Mouse (Mus musculus): Measurements from ENCODE around the gene Entpd1.

DNA sequence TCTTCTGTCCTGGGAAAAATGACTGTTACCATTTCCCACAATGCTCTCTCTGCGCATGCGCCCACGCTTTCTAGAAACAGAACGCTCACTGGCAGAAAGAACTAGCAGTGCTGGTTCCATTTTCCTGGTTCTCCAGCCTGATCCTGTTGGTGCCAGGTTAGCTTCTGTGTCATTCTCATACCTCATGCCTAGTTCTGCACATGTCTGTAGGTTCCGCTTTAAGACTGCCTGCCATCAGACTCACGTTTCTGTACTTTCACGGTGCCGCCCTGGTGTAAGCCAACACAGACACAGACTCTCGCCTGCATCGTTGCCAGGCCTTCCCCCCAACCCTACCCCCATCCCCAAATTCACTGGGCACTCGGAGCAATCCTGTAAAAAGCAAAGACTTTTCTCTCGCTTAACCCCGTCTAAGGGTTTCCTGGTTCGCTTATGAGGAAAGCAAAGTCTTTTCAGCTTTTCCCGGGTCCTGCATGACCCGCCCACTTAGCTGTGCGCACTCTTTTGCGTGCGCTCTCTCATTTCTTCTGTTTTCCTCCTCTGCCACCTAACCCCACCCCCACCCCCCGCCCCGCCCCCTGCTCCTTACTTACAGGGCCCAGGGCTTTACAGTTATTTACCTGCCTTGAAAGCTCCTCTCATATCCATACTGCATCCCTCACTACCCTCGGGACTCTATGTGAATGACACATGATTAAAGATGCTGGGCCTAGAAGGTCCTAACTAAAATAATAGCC, 150.0 kb downstream of the Entpd1 start:
- TF ChIP-seq CTCF (IDR thresholded peaks at IDR 0.05; ENCODE audit: borderline replicate concordance, insufficient read depth, low read depth, low read length) (no peak), POLR2A (IDR thresholded peaks at IDR 0.05; ENCODE audit: borderline replicate concordance, insufficient read depth, low read length) (no peak)
